Mouse (Mus musculus) hindbrain, embryonic 12.5 days (tissue): Measurements from ENCODE around the gene Rsbn1l. TPM values are rescaled to one million over a fixed set of nuclear protein-coding genes. Genes with fewer than 3 reads are reported as not detected.
"Not testable (repeated sequence)": the region's sequence is repeated elsewhere in the genome, so short reads cannot be mapped to it uniquely, and the experiment has no call there.

ENCODE experiments used
- ATAC-seq: fragments of 200-750 bp; cut with Nextera tagmentation; 2 replicates; pipeline ENCODE4 v1.8.0; 2017; ENCODE audit warnings: moderate TSS enrichment; ENCODE audit not compliant: low FRiP score
- H3K27ac ChIP-seq: fragments of 300-500 bp; sonication (generic); 2 replicates; pipeline ENCODE4 v1.5.1; 2016; ENCODE audit warnings: mild to moderate bottlenecking
- H3K27me3 ChIP-seq: fragments of 300-500 bp; sonication (generic); 2 replicates; pipeline ENCODE4 v1.6.1; 2016; ENCODE audit warnings: mild to moderate bottlenecking
- H3K36me3 ChIP-seq: fragments of 300-500 bp; sonication (generic); 2 replicates; pipeline ENCODE4 v1.6.1; 2016; ENCODE audit warnings: mild to moderate bottlenecking
- H3K4me1 ChIP-seq: fragments of 300-500 bp; sonication (generic); 2 replicates; pipeline ENCODE4 v1.6.1; 2016
- H3K4me2 ChIP-seq: fragments of 300-500 bp; sonication (generic); replicated peaks from 2 replicates; pipeline ENCODE4 v1.6.1; 2016; ENCODE audit warnings: mild to moderate bottlenecking
- H3K4me3 ChIP-seq: fragments of 300-500 bp; sonication (generic); 2 replicates; pipeline ENCODE4 v1.5.1; 2016; ENCODE audit warnings: mild to moderate bottlenecking
- H3K9ac ChIP-seq: fragments of 300-500 bp; sonication (generic); 2 replicates; pipeline ENCODE4 v1.6.1; 2016; ENCODE audit warnings: mild to moderate bottlenecking, moderate library complexity
- H3K9me3 ChIP-seq: fragments of 300-500 bp; sonication (generic); replicated peaks from 2 replicates; pipeline ENCODE4 v1.6.1; 2016; ENCODE audit warnings: mild to moderate bottlenecking
- WGBS: fragments of 180-500 bp; shearing (Covaris S2); methylation state at CpG from one replicate; pipeline ENCODE4 v1.1.7; 2016; 5-methylcytosine and 5-hydroxymethylcytosine counted together
- polyA plus RNA-seq: library from polyadenylated mRNA; unstranded; fragments of >200 nt; fragmentation: Nextera tagmentation; extraction: Ambion mirVana; gene quantifications from 2 replicates; pipeline ENCODE4 v1.2.1, GENCODE M21; 2016

The Rsbn1l gene
- polyA plus RNA-seq, 1 experiment from 2014 or later, result 6.0 TPM

DNA sequence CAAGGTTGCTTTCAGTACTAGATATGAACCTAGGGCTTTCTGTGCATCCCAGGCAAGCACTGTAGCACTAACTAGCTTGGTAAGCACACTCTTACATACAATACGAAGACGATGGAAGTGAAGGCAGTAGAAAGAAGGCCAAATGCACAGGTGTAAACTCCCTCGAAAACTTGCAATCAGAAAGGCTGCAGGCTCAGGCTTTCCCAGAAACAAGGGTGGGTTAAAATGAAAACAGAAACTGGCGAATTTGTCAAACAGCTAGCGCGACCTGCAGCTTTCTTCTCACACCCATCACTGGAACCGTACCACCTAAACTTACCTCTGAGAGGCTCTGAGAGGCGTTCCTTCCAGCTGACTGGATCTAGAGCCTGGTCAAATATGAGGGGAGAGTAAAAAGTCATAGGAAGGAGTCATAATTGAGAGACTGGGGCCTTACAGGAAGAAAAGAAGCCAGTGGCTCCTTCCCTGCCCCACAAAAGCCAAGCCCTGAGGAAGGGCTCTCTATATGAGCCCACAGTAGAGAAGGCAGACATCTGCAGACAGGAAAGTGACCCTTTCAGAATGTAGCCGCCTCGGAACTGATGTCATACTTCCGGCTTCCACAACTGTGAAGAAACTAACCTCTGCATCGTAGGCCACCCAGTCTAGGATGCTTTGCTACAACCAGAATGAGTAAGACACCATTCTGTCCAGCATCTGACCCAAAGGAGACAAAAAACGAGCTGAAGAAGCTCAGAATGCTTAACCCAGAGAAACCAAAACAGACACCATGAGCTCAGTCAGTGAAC lies 11.0 kb downstream of the Rsbn1l start:
- no peak for ATAC-seq
- WGBS, result 81% methylated on average over 13 of the region's 13 CpGs
- H3K36me3 ChIP-seq, result no peaks in the 10 kb centered on the region

DNA sequence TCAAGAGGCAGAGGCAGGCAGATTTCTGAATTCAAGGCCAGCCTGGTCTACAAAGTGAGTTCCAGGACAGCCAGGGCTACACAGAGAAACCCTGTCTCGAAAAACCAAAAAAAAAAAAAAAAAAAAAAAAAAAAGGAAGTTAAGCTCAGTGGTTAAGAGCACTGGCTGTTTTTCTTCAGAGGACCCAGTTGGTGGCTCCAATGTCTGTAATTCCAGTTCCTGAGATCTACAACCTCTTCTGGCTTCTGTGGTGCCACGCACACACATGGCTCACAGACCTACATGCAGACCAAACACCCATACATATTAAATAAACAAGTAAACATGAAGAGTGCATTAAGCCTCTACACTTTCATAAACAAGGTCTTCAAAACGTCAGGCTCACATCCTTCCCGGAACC lies 12.4 kb downstream of the Rsbn1l start:
- not testable (repeated sequence) for H3K9ac ChIP-seq, H3K9me3 ChIP-seq, H3K36me3 ChIP-seq, H3K4me3 ChIP-seq, ATAC-seq, H3K27me3 ChIP-seq, H3K4me2 ChIP-seq, H3K27ac ChIP-seq, H3K4me1 ChIP-seq
- 89% methylated on average over 3 of the region's 4 CpGs for WGBS

More for the DNA sequence above, 11.0 kb downstream of the Rsbn1l start:
- H3K27ac ChIP-seq, result no peak overlapping the region
- H3K4me1 ChIP-seq, result peaks cover 19% of the 10 kb centered on the region
- H3K9ac ChIP-seq, result no peak overlapping the region
- H3K4me2 ChIP-seq, result no peak overlapping the region
- H3K9me3 ChIP-seq, result no peaks in the 10 kb centered on the region
- H3K27me3 ChIP-seq, result no peaks in the 10 kb centered on the region
- no peak overlapping the region for H3K4me3 ChIP-seq

DNA sequence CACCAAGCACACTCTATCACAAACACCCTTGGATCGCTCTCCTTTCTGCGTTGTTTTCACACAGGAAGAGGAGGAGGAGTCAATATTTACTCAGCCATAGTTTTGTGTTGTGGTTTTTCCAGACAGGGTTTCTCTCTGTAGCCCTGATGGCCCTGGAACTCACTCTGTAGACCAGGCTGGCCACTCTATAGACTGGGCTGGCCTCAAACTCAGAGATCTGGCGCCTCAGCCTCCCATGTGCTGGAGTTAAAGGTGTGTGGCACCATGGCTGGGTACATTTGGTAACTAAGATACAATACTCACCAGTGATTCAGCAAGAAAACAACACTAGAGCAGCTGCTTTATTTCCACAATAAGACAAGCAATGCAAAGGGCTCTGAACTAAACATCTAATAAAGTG lies 13.7 kb downstream of the Rsbn1l start:
- ATAC-seq, result no peak
- Histone ChIP-seq H3K27me3 (no peaks in the 10 kb centered on the region), H3K9ac (no peak overlapping the region), H3K27ac (no peak overlapping the region), H3K4me3 (no peak overlapping the region), H3K36me3 (no peaks in the 10 kb centered on the region), H3K4me2 (no peak overlapping the region), H3K9me3 (no peaks in the 10 kb centered on the region), H3K4me1 (peaks cover 13% of the 10 kb centered on the region; the same call in 1 of the 2 replicates)
- 82% methylated on average over 3 of the region's 3 CpGs for WGBS

DNA sequence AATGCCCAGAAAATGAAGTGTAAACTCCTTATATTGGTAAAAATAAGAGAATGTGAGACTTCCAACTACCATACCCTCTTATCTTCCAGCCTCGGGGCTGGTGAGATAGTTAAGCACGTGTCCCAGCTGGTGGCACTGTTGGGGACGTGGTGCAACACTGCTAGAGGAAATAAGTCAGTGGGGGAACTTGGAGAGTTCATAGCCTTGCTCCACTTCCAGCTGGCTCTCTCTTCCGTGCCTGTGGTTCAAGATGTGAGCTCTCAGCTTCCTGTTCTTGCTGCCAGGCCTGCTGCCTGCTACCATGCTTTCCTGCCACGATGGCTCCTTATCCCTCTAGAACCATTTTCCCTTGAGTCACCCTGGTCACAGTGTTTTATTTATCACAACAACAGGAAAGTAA lies 15.0 kb downstream of the Rsbn1l start:
- Histone ChIP-seq H3K4me1 (peaks cover 13% of the 10 kb centered on the region; the same call in 1 of the 2 replicates), H3K9me3 (no peaks in the 10 kb centered on the region), H3K36me3 (no peaks in the 10 kb centered on the region), H3K27ac (no peak overlapping the region), H3K9ac (no peak overlapping the region), H3K27me3 (no peaks in the 10 kb centered on the region), H3K4me3 (no peak overlapping the region), H3K4me2 (no peak overlapping the region)
- no peak for ATAC-seq
- WGBS, result 57% methylated on average over 5 of the region's 5 CpGs

DNA sequence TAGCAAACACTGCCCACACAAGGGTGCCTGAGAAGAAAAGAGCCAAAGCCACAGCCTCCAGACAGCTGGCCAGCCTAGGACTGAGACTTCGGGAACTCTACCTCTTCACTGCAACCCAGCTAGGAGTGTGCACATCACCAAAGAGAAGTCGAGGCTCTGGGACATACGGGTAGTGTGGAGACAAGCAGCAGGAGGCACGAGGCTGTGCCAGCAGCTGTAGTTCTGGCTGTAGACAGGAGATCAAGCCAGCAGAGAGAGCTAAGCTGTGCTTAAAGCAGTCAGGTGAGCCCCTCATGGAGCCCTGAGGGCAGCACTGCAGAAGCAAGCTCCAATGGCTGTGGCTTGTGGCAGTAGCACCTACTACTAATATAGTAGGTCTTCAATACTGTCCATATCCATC lies 15.5 kb downstream of the Rsbn1l start:
- no peaks in the 10 kb centered on the region for H3K36me3 ChIP-seq

DNA sequence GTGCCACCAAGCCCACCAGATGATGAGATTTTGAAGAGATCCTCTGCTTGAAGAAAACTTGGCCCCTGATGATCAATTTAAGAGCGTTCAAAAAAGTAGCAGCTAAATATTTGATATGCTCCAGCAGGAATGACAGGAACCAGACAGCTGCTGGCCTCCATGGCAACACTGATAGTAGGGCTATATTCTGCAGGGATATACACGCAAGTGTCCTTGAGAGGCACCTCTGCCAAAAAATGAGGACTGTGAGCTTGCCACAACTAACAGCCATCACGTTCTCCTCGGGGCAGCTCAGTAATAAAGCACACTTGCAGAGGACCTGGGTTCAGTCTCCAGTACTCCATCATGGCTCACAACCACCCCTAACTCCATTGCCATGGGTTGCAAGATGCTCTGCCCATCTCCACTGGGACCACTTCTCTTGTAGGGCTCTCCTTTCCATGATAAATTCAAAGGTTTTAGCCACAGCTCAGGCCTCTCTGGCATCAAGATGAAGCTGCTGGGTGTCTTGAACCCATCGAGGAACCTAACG lies 16.1 kb downstream of the Rsbn1l start:
- Histone ChIP-seq H3K9ac (no peak overlapping the region), H3K9me3 (no peaks in the 10 kb centered on the region), H3K4me2 (no peak overlapping the region), H3K4me3 (no peak overlapping the region), H3K27ac (no peak overlapping the region), H3K4me1 (peaks cover 10% of the 10 kb centered on the region; the same call in 1 of the 2 replicates), H3K36me3 (no peaks in the 10 kb centered on the region), H3K27me3 (no peaks in the 10 kb centered on the region)
- ATAC-seq, result no peak
- 92% methylated on average over 6 of the region's 6 CpGs for WGBS

More for the DNA sequence above, 15.5 kb downstream of the Rsbn1l start:
- Histone ChIP-seq H3K4me3 (no peak overlapping the region), H3K4me1 (peaks cover 13% of the 10 kb centered on the region; the same call in 1 of the 2 replicates), H3K9ac (no peak overlapping the region), H3K27me3 (no peaks in the 10 kb centered on the region), H3K4me2 (no peak overlapping the region), H3K9me3 (no peaks in the 10 kb centered on the region), H3K27ac (no peak overlapping the region)
- ATAC-seq, result no peak
- 79% methylated on average over 4 of the region's 4 CpGs for WGBS

DNA sequence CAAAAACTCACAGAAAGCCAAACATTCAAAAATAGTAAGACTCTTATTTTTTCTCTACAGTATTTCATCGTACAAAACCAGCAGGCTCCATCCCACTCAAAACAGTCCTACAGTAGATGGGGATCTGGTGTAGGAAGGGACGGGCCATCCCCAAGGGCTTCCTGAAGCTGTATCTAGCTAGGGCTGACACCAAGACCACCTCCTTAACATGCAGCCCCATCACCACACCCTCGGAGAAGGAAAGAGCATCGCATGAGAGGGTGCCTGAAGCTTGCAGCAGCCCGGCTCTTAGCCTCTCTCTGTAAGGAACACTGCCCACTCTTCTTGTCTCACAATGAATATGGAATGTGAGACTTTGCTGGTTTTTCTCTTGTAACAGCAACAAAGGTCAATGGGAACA lies 17.7 kb downstream of the Rsbn1l start:
- WGBS, result 60% methylated on average over 5 of the region's 5 CpGs
- no peak overlapping the region for H3K9ac ChIP-seq
- H3K27ac ChIP-seq, result no peak overlapping the region
- H3K4me2 ChIP-seq, result no peak overlapping the region
- no peak for ATAC-seq
- no peaks in the 10 kb centered on the region for H3K27me3 ChIP-seq
- H3K36me3 ChIP-seq, result no peaks in the 10 kb centered on the region
- no peaks in the 10 kb centered on the region for H3K9me3 ChIP-seq
- peaks cover 10% of the 10 kb centered on the region; the same call in 1 of the 2 replicates for H3K4me1 ChIP-seq
- H3K4me3 ChIP-seq, result no peak overlapping the region

DNA sequence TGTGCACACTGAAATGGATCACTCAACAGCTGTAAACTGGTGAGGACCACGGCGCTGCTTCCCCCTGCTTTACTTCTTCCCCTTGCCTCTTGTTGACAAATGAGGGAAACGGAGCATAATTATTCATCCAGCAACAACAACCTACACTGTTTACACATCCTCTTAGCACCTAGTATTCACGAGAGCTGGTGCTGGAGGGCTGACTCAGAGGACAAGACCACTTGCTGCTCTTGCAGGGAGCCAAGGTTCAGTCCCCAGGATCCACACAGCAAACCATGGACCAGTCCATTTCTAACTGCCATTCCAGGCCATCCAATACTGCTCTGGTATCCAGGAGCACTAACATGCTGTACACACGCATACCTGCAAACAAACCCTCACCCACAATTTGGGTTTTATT lies 20.3 kb downstream of the Rsbn1l start:
- no peak overlapping the region for H3K27ac ChIP-seq
- H3K4me1 ChIP-seq, result peaks cover 7% of the 10 kb centered on the region; the same call in 1 of the 2 replicates
- H3K9me3 ChIP-seq, result no peaks in the 10 kb centered on the region
- no peaks in the 10 kb centered on the region for H3K27me3 ChIP-seq
- no peak overlapping the region for H3K4me2 ChIP-seq
- no peak overlapping the region for H3K4me3 ChIP-seq
- ATAC-seq, result no peak
- H3K9ac ChIP-seq, result no peak overlapping the region
- H3K36me3 ChIP-seq, result no peaks in the 10 kb centered on the region
- 80% methylated on average over 5 of the region's 5 CpGs for WGBS

DNA sequence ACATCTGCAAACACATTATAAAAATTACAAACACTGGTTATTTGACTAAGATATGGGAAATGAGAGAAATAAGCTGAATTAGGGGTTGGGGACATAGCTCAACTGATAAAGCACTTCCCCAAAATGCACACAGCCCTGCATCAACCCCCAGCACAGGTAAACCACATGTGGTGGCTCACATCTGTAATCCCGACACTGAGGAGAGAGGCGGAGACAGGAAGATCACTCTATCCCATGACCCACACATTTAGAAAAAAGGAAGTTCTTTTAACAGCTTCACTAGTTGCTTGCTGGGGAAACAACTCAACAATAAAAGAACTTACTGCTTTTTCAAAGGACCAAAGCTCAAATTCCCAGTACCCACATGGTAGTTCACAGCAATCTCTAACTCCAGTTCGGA lies 23.6 kb downstream of the Rsbn1l start:
- H3K36me3 ChIP-seq, result no peaks in the 10 kb centered on the region
- 89% methylated on average over 3 of the region's 3 CpGs for WGBS

DNA sequence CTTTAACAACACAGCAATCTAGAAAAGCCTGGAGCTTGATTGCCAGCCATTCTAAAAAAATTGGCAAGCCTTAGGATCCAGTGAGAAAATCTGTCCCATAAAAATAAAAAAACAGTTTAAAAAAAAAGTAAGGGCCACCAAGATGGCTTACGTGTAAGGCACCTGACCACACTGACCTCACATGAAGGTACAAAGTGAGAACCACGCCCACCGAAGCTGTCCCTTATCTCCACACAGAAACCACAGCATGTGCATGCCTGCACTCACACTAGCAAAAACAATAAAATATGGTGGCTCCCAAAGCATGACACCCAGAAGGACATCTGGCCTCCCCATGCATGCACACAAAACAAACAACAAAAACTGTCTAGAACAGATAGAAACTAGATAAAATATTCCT lies 24.9 kb downstream of the Rsbn1l start:
- Histone ChIP-seq H3K27ac (no peak overlapping the region), H3K9me3 (no peaks in the 10 kb centered on the region), H3K4me3 (no peak overlapping the region), H3K9ac (no peak overlapping the region), H3K4me2 (no peak overlapping the region), H3K27me3 (no peaks in the 10 kb centered on the region), H3K4me1 (no peaks in the 10 kb centered on the region), H3K36me3 (no peaks in the 10 kb centered on the region)
- no peak for ATAC-seq
- 90% methylated on average over 3 of the region's 3 CpGs for WGBS

More for the DNA sequence above, 23.6 kb downstream of the Rsbn1l start:
- H3K4me3 ChIP-seq, result no peak overlapping the region
- no peak overlapping the region for H3K4me2 ChIP-seq
- H3K27me3 ChIP-seq, result no peaks in the 10 kb centered on the region
- H3K4me1 ChIP-seq, result no peaks in the 10 kb centered on the region
- H3K9me3 ChIP-seq, result no peaks in the 10 kb centered on the region
- no peak overlapping the region for H3K9ac ChIP-seq
- H3K27ac ChIP-seq, result no peak overlapping the region
- no peak for ATAC-seq

DNA sequence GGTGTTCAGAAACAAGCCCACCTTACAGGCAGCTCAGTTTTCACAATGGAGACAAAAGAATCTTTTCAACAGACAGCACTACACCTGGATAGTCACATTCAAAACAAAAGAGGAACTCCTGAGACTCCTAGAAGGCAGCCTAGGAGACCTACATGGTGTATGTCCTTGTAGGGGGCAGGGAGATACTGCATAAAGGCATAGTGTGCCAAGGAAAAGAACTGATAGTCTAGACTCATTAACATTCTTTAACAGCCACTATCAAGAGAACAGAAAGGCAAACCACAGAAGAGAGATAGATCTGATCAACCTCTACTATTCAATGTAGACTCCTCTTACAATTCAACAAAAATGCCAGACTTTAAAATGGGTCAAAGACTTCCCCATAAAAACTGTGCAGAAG lies 25.8 kb downstream of the Rsbn1l start:
- Histone ChIP-seq H3K4me3 (no peak overlapping the region), H3K9me3 (no peaks in the 10 kb centered on the region), H3K4me1 (no peaks in the 10 kb centered on the region), H3K36me3 (no peaks in the 10 kb centered on the region), H3K27ac (no peak overlapping the region), H3K27me3 (no peaks in the 10 kb centered on the region), H3K4me2 (no peak overlapping the region), H3K9ac (no peak overlapping the region)
- no peak for ATAC-seq

DNA sequence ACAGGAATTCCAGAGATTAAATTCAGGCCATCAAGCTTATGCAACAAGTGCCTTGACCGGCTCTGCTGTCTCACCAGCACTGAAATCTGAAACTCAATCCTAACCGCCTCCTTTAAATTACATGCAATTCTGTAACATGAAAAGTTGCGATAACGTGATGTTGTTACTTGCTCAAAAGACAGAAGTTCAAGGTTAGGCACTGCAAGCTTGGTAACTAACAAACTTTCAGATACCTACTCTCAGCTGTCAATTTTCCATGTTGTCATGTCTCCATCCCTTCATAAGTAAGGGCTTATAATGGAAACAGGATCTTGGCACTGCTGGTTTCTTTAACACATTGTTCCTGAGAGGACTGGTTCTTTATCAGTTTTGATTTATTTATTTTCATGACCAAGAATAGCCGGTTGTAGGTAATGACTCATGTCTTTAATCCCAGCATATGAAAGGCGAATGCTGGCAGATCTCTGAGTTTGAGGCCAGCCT lies 26.5 kb downstream of the Rsbn1l start:
- H3K9ac ChIP-seq, result no peak overlapping the region
- no peaks in the 10 kb centered on the region for H3K36me3 ChIP-seq
- H3K4me2 ChIP-seq, result no peak overlapping the region
- 82% methylated on average over 6 of the region's 6 CpGs for WGBS
- H3K9me3 ChIP-seq, result no peaks in the 10 kb centered on the region
- H3K27ac ChIP-seq, result no peak overlapping the region
- no peaks in the 10 kb centered on the region for H3K4me1 ChIP-seq
- no peaks in the 10 kb centered on the region for H3K27me3 ChIP-seq
- no peak for ATAC-seq
- H3K4me3 ChIP-seq, result no peak overlapping the region

DNA sequence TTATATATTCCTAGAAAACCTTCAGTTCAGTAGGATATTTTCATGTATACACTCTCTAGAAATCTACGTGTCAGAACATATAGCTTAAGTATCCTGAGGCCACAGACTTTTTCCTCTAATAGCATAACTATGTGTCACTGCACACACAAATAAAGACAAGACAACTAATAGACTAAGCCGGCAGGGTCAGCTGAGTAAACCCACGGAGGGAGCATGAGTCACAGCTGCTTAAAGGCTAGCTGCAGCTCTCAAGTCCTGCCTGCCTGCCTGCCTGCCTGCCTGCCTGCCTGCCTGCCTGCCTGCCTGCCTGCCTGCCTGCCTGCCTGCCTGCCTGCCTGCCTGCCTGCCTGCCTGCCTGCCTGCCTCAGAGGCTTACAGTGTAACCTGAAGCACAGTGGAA lies 30.7 kb downstream of the Rsbn1l start:
- no peaks in the 10 kb centered on the region for H3K36me3 ChIP-seq
- WGBS, result 87% methylated on average over 3 of the region's 3 CpGs
- H3K27ac ChIP-seq, result no peak overlapping the region
- no peak overlapping the region for H3K9ac ChIP-seq
- no peaks in the 10 kb centered on the region for H3K9me3 ChIP-seq
- no peak overlapping the region for H3K4me2 ChIP-seq
- ATAC-seq, result no peak
- H3K4me3 ChIP-seq, result no peak overlapping the region
- H3K27me3 ChIP-seq, result no peaks in the 10 kb centered on the region
- no peaks in the 10 kb centered on the region for H3K4me1 ChIP-seq
